Mouse (Mus musculus) thymus, postnatal 14 days (tissue): ENCODE results near the gene Hand1.
"Not testable (repeated sequence)": the region's sequence is repeated elsewhere in the genome, so short reads cannot be mapped to it uniquely, and the experiment has no call there.

Experiments used
- DNase-seq: peaks from one replicate; pipeline ENCODE4 v3.0.0; 2021

Gene Hand1

GRCm38 (mm10) chr11:57832552-57833201 lies at the start of gene Hand1:
Hand1 (minus strand) TSS chr11:57832818.
- DNase-seq, result no peak

- DNase-seq, result no peak
Observed at GRCm38 (mm10) chr11:57876157-57876556, 43.5 kb upstream of the Hand1 start.

GRCm38 (mm10) chr11:57873014-57873413 lies 40.4 kb upstream of the Hand1 start:
- no peak for DNase-seq

- peak; percentile 52 for DNase-seq
Observed at GRCm38 (mm10) chr11:57868753-57869460, 36.3 kb upstream of the Hand1 start.

GRCm38 (mm10) chr11:57866466-57866865 lies 33.8 kb upstream of the Hand1 start:
- no peak for DNase-seq

- no peak for DNase-seq
Observed at GRCm38 (mm10) chr11:57864577-57864976, 32.0 kb upstream of the Hand1 start.

- DNase-seq, result no peak
Observed at GRCm38 (mm10) chr11:57862088-57862487, 29.5 kb upstream of the Hand1 start.

- DNase-seq, result no peak
Observed at GRCm38 (mm10) chr11:57857709-57858108, 25.1 kb upstream of the Hand1 start.

- DNase-seq, result no peak
Observed at GRCm38 (mm10) chr11:57853571-57853970, 21.0 kb upstream of the Hand1 start.

GRCm38 (mm10) chr11:57850931-57851330 lies 18.3 kb upstream of the Hand1 start:
- no peak for DNase-seq

- no peak for DNase-seq
Observed at GRCm38 (mm10) chr11:57850298-57850697, 17.7 kb upstream of the Hand1 start.

- DNase-seq, result no peak
Observed at GRCm38 (mm10) chr11:57847396-57847795, 14.8 kb upstream of the Hand1 start.

- not testable (repeated sequence) for DNase-seq
Observed at GRCm38 (mm10) chr11:57846421-57847363, 14.1 kb upstream of the Hand1 start.

GRCm38 (mm10) chr11:57841391-57841790 lies 8.8 kb upstream of the Hand1 start:
- DNase-seq, result no peak

GRCm38 (mm10) chr11:57840986-57841385 lies 8.4 kb upstream of the Hand1 start:
- no peak for DNase-seq

- DNase-seq, result no peak
Observed at GRCm38 (mm10) chr11:57837861-57838680, 5.5 kb upstream of the Hand1 start.

- DNase-seq, result no peak
Observed at GRCm38 (mm10) chr11:57836872-57837680, 4.5 kb upstream of the Hand1 start.

- no peak for DNase-seq
Observed at GRCm38 (mm10) chr11:57836401-57836800, 3.8 kb upstream of the Hand1 start.

GRCm38 (mm10) chr11:57835931-57836330 lies 3.3 kb upstream of the Hand1 start:
- DNase-seq, result no peak

- no peak for DNase-seq
Observed at GRCm38 (mm10) chr11:57835331-57835730, 2.7 kb upstream of the Hand1 start.

- no peak for DNase-seq
Observed at GRCm38 (mm10) chr11:57834031-57834430, 1.4 kb upstream of the Hand1 start.
